Mouse (Mus musculus) lung, embryonic 15.5 days (tissue): Measurements from ENCODE around the gene Gm815. TPM values are rescaled to one million over a fixed set of nuclear protein-coding genes. Genes with fewer than 3 reads are reported as not detected.

ENCODE experiments used
- ATAC-seq: fragments of 200-750 bp; cut with Nextera tagmentation; 2 replicates; pipeline ENCODE4 v1.8.0; 2017; ENCODE audit warnings: moderate number of reproducible peaks, borderline replicate concordance; ENCODE audit not compliant: low FRiP score, low TSS enrichment; ENCODE audit errors: extremely low read depth
- H3K27ac ChIP-seq: fragments of 300-500 bp; sonication (generic); 2 replicates; pipeline ENCODE4 v1.5.1; 2015; ENCODE audit warnings: moderate library complexity, mild to moderate bottlenecking, inconsistent platforms
- H3K27me3 ChIP-seq: fragments of 300-500 bp; sonication (generic); 2 replicates; pipeline ENCODE4 v1.6.1; 2015; ENCODE audit warnings: inconsistent platforms
- H3K36me3 ChIP-seq: fragments of 300-500 bp; sonication (generic); 2 replicates; pipeline ENCODE4 v1.6.1; 2015; ENCODE audit warnings: inconsistent platforms
- H3K4me1 ChIP-seq: fragments of 300-500 bp; sonication (generic); 2 replicates; pipeline ENCODE4 v1.6.1; 2015; ENCODE audit warnings: inconsistent platforms
- H3K4me2 ChIP-seq: fragments of 300-500 bp; sonication (generic); 2 replicates; pipeline ENCODE4 v1.6.1; 2015; ENCODE audit warnings: inconsistent platforms, mild to moderate bottlenecking, moderate library complexity
- H3K4me3 ChIP-seq: fragments of 300-500 bp; sonication (generic); 2 replicates; pipeline ENCODE4 v1.5.1; 2015; ENCODE audit warnings: mild to moderate bottlenecking, inconsistent platforms
- H3K9ac ChIP-seq: fragments of 300-500 bp; sonication (generic); 2 replicates; pipeline ENCODE4 v1.6.1; 2015; ENCODE audit warnings: inconsistent platforms
- H3K9me3 ChIP-seq: fragments of 300-500 bp; sonication (generic); 2 replicates; pipeline ENCODE4 v1.6.1; 2016; ENCODE audit warnings: inconsistent platforms
- WGBS: fragments of 180-500 bp; shearing (Covaris S2); methylation state at CpG from one replicate; pipeline ENCODE4 v1.1.7; 2015; 5-methylcytosine and 5-hydroxymethylcytosine counted together
- polyA plus RNA-seq: library from polyadenylated mRNA; unstranded; fragments of >200 nt; fragmentation: Nextera tagmentation; extraction: Ambion mirVana; gene quantifications from 2 replicates; pipeline ENCODE4 v1.2.1, GENCODE M21; 2015

The Gm815 gene
- polyA plus RNA-seq, 1 experiment from 2014 or later, result not detected

GRCm38 (mm10) chr19:26858427-26859194 is 27.1 kb upstream of the Gm815 start:
- H3K36me3 ChIP-seq, result no peaks in the 10 kb centered on the region
- H3K4me3 ChIP-seq, result no peak overlapping the region
- H3K27me3 ChIP-seq, result no peaks in the 10 kb centered on the region
- H3K9me3 ChIP-seq, result no peaks in the 10 kb centered on the region
- ATAC-seq, result no peak
- no peak overlapping the region for H3K27ac ChIP-seq
- no peak overlapping the region for H3K9ac ChIP-seq
- no peak overlapping the region for H3K4me2 ChIP-seq
- 0 out of 2 replicates have a peak, but pooled peaks cover 7% of the 10 kb centered on the region for H3K4me1 ChIP-seq
- 67% methylated on average over 12 of the region's 12 CpGs for WGBS

- Histone ChIP-seq H3K4me1 (peaks cover 7% of the 10 kb centered on the region), H3K27me3 (no peaks in the 10 kb centered on the region), H3K4me3 (no peak overlapping the region), H3K4me2 (no peak overlapping the region), H3K36me3 (no peaks in the 10 kb centered on the region), H3K9ac (no peak overlapping the region), H3K27ac (no peak overlapping the region), H3K9me3 (no peaks in the 10 kb centered on the region)
- 66% methylated on average over 5 of the region's 5 CpGs for WGBS
- ATAC-seq, result no peak
Measured at GRCm38 (mm10) chr19:26859195-26859570, 26.5 kb upstream of the Gm815 start.

- 41% methylated on average over 5 of the region's 5 CpGs for WGBS
- Histone ChIP-seq H3K9ac (no peak overlapping the region), H3K4me1 (peaks cover 22% of the 10 kb centered on the region), H3K4me3 (no peak overlapping the region), H3K36me3 (no peaks in the 10 kb centered on the region), H3K9me3 (no peaks in the 10 kb centered on the region), H3K27ac (peak overlapping the region; percentile 54; the same call in 1 of the 2 replicates), H3K4me2 (no peak overlapping the region), H3K27me3 (no peaks in the 10 kb centered on the region)
- peak; percentile 74; the same call in 1 of the 2 replicates for ATAC-seq
Measured at GRCm38 (mm10) chr19:26863662-26864061, 22.0 kb upstream of the Gm815 start.

GRCm38 (mm10) chr19:26864975-26865690 is 20.5 kb upstream of the Gm815 start:
- no peaks in the 10 kb centered on the region for H3K9me3 ChIP-seq
- no peak overlapping the region for H3K4me3 ChIP-seq
- H3K27me3 ChIP-seq, result no peaks in the 10 kb centered on the region
- 80% methylated on average over 15 of the region's 15 CpGs for WGBS
- no peak overlapping the region for H3K9ac ChIP-seq
- ATAC-seq, result no peak
- H3K36me3 ChIP-seq, result no peaks in the 10 kb centered on the region
- peaks cover 31% of the 10 kb centered on the region for H3K4me1 ChIP-seq
- no peak overlapping the region for H3K4me2 ChIP-seq
- peak overlapping the region; percentile 68 for H3K27ac ChIP-seq

- 0 out of 2 replicates have a peak overlapping the region, but pooled peaks have one; percentile 4 for H3K4me2 ChIP-seq
- H3K9me3 ChIP-seq, result no peaks in the 10 kb centered on the region
- no peak overlapping the region; the same call in 1 of the 2 replicates for H3K9ac ChIP-seq
- peak; percentile 69 for ATAC-seq
- no peak overlapping the region for H3K4me3 ChIP-seq
- H3K27me3 ChIP-seq, result no peaks in the 10 kb centered on the region
- H3K27ac ChIP-seq, result peak overlapping the region; percentile 68
- no peaks in the 10 kb centered on the region for H3K36me3 ChIP-seq
- 10% methylated on average over 7 of the region's 7 CpGs for WGBS
- H3K4me1 ChIP-seq, result peaks cover 37% of the 10 kb centered on the region
Measured at GRCm38 (mm10) chr19:26865736-26866135, 19.9 kb upstream of the Gm815 start.

- Histone ChIP-seq H3K27me3 (no peaks in the 10 kb centered on the region), H3K9me3 (no peaks in the 10 kb centered on the region), H3K9ac (no peak overlapping the region), H3K4me3 (no peak overlapping the region), H3K27ac (0 out of 2 replicates have a peak overlapping the region, but pooled peaks have one; percentile 10), H3K4me2 (no peak overlapping the region), H3K36me3 (no peaks in the 10 kb centered on the region), H3K4me1 (peaks cover 33% of the 10 kb centered on the region)
- 48% methylated on average over 3 of the region's 3 CpGs for WGBS
- no peak for ATAC-seq
Measured at GRCm38 (mm10) chr19:26869591-26869990, 16.1 kb upstream of the Gm815 start.

- peaks cover 31% of the 10 kb centered on the region for H3K4me1 ChIP-seq
- no peaks in the 10 kb centered on the region for H3K9me3 ChIP-seq
- no peak overlapping the region for H3K4me2 ChIP-seq
- peak; percentile 74 for ATAC-seq
- no peaks in the 10 kb centered on the region for H3K36me3 ChIP-seq
- no peak overlapping the region for H3K9ac ChIP-seq
- WGBS, result 23% methylated on average over 7 of the region's 7 CpGs
- H3K27ac ChIP-seq, result peak overlapping the region; percentile 18
- no peaks in the 10 kb centered on the region for H3K27me3 ChIP-seq
- no peak overlapping the region for H3K4me3 ChIP-seq
Measured at GRCm38 (mm10) chr19:26870280-26870679, 15.4 kb upstream of the Gm815 start.

GRCm38 (mm10) chr19:26871096-26871495 is 14.6 kb upstream of the Gm815 start:
- Histone ChIP-seq H3K36me3 (no peaks in the 10 kb centered on the region), H3K4me3 (no peak overlapping the region), H3K4me1 (peaks cover 22% of the 10 kb centered on the region), H3K9me3 (no peaks in the 10 kb centered on the region), H3K27me3 (no peaks in the 10 kb centered on the region), H3K4me2 (no peak overlapping the region), H3K27ac (no peak overlapping the region), H3K9ac (no peak overlapping the region)
- WGBS, result 20% methylated on average over 3 of the region's 3 CpGs
- no peak for ATAC-seq

- H3K27ac ChIP-seq, result no peak overlapping the region
- H3K9ac ChIP-seq, result no peak overlapping the region
- H3K27me3 ChIP-seq, result no peaks in the 10 kb centered on the region
- WGBS, result 66% methylated on average over 6 of the region's 6 CpGs
- H3K9me3 ChIP-seq, result no peaks in the 10 kb centered on the region
- H3K4me3 ChIP-seq, result no peak overlapping the region
- H3K4me2 ChIP-seq, result no peak overlapping the region
- peaks cover 27% of the 10 kb centered on the region for H3K4me1 ChIP-seq
- ATAC-seq, result no peak
- no peaks in the 10 kb centered on the region for H3K36me3 ChIP-seq
Measured at GRCm38 (mm10) chr19:26872886-26873285, 12.8 kb upstream of the Gm815 start.

- ATAC-seq, result no peak
- no peak overlapping the region for H3K27ac ChIP-seq
- no peak overlapping the region for H3K4me2 ChIP-seq
- no peak overlapping the region for H3K9ac ChIP-seq
- peaks cover 14% of the 10 kb centered on the region for H3K4me1 ChIP-seq
- H3K4me3 ChIP-seq, result no peak overlapping the region
- H3K36me3 ChIP-seq, result no peaks in the 10 kb centered on the region
- H3K27me3 ChIP-seq, result no peaks in the 10 kb centered on the region
- no peaks in the 10 kb centered on the region for H3K9me3 ChIP-seq
- 92% methylated on average over 6 of the region's 6 CpGs for WGBS
Measured at GRCm38 (mm10) chr19:26875601-26876000, 10.1 kb upstream of the Gm815 start.

GRCm38 (mm10) chr19:26877180-26877775 is 8.4 kb upstream of the Gm815 start:
- Histone ChIP-seq H3K4me2 (no peak overlapping the region), H3K9me3 (no peaks in the 10 kb centered on the region), H3K27ac (peak overlapping the region; percentile 3; the same call in 1 of the 2 replicates), H3K4me3 (no peak overlapping the region), H3K9ac (no peak overlapping the region), H3K27me3 (no peaks in the 10 kb centered on the region), H3K36me3 (no peaks in the 10 kb centered on the region), H3K4me1 (peaks cover 12% of the 10 kb centered on the region)
- ATAC-seq, result no peak
- WGBS, result 35% methylated on average over 10 of the region's 10 CpGs

- H3K9me3 ChIP-seq, result no peaks in the 10 kb centered on the region
- H3K27ac ChIP-seq, result no peak overlapping the region
- no peaks in the 10 kb centered on the region for H3K27me3 ChIP-seq
- no peaks in the 10 kb centered on the region for H3K36me3 ChIP-seq
- peaks cover 12% of the 10 kb centered on the region for H3K4me1 ChIP-seq
- H3K9ac ChIP-seq, result no peak overlapping the region
- H3K4me2 ChIP-seq, result no peak overlapping the region
- 85% methylated on average over 4 of the region's 4 CpGs for WGBS
- ATAC-seq, result no peak
- H3K4me3 ChIP-seq, result no peak overlapping the region
Measured at GRCm38 (mm10) chr19:26879856-26880255, 5.8 kb upstream of the Gm815 start.
